Mouse (Mus musculus) spleen, adult 2 months (tissue): Measurements from ENCODE around the gene Rpl9.

Experiments used
- CTCF ChIP-seq: fragments of 200-500 bp; IDR thresholded peaks from 2 replicates; pipeline ENCODE4 v1.5.1; 2011; ENCODE audit warnings: mild to moderate bottlenecking, inconsistent platforms; ENCODE audit not compliant: insufficient read depth, insufficient read length, insufficient replicate concordance; ENCODE audit errors: extremely low read depth
- POLR2A ChIP-seq: fragments of 200-500 bp; IDR thresholded peaks from 2 replicates; pipeline ENCODE4 v1.6.1; 2011; ENCODE audit warnings: low read depth, low read length, inconsistent platforms

- TF ChIP-seq CTCF, result no peak
- TF ChIP-seq POLR2A, result no peak
Observed at GRCm38 (mm10) chr5:65348168-65348567, 43.1 kb downstream of the Rpl9 start, which contains the start of gene Klb.
